Mouse (Mus musculus) common myeloid progenitor, adult 5-6 weeks (primary cell): ENCODE measurements around the gene Zfp385a. TPM values are rescaled to one million over a fixed set of nuclear protein-coding genes. Genes with fewer than 3 reads are reported as not detected.

Source experiments
- ATAC-seq: replicated peaks from 2 replicates; pipeline ENCODE4 v1.8.0; 2016; ENCODE audit warnings: low read depth, mild to moderate bottlenecking, moderate TSS enrichment, inconsistent platforms; ENCODE audit not compliant: poor library complexity, severe bottlenecking
- total RNA-seq: library from RNA; stranded (forward); fragments of 200-1000, 187-1606 nt; gene quantifications from 2 replicates; pipeline ENCODE4 v1.2.3, GENCODE M21; 2017

Gene Zfp385a
- total RNA-seq = 3.9 and 6.0 TPM in 2 replicates

GRCm38 (mm10) chr15:103339961-103340337, at the start of gene Zfp385a:
Gene Zfp385a (minus strand): TSS chr15:103340093.
- ATAC-seq = peak; percentile 43

- peak; percentile 97 for ATAC-seq
Observed at GRCm38 (mm10) chr15:103388556-103389145, 48.8 kb upstream of the Zfp385a start.

- no peak for ATAC-seq
Observed at GRCm38 (mm10) chr15:103383771-103384488, 44.0 kb upstream of the Zfp385a start.

GRCm38 (mm10) chr15:103382795-103383406, 43.0 kb upstream of the Zfp385a start:
- ATAC-seq = 0 out of 2 replicates have a peak, but pooled peaks have one; percentile 23

GRCm38 (mm10) chr15:103382075-103382474, 42.2 kb upstream of the Zfp385a start:
- no peak for ATAC-seq

GRCm38 (mm10) chr15:103378665-103379356, 38.9 kb upstream of the Zfp385a start:
- ATAC-seq = no peak

- ATAC-seq = 0 out of 2 replicates have a peak, but pooled peaks have one; percentile 29
Observed at GRCm38 (mm10) chr15:103377752-103378664, 38.1 kb upstream of the Zfp385a start.

- ATAC-seq = no peak
Observed at GRCm38 (mm10) chr15:103376837-103377269, 37.0 kb upstream of the Zfp385a start.

- no peak for ATAC-seq
Observed at GRCm38 (mm10) chr15:103375112-103375800, 35.4 kb upstream of the Zfp385a start.

- ATAC-seq = no peak
Observed at GRCm38 (mm10) chr15:103372461-103372860, 32.6 kb upstream of the Zfp385a start.

GRCm38 (mm10) chr15:103371741-103372140, 31.8 kb upstream of the Zfp385a start:
- no peak for ATAC-seq

GRCm38 (mm10) chr15:103371208-103371607, 31.3 kb upstream of the Zfp385a start:
- no peak for ATAC-seq

- ATAC-seq = peak; percentile 81
Observed at GRCm38 (mm10) chr15:103370462-103370861, 30.6 kb upstream of the Zfp385a start.

GRCm38 (mm10) chr15:103369123-103369522, 29.2 kb upstream of the Zfp385a start:
- ATAC-seq = no peak

- ATAC-seq = no peak
Observed at GRCm38 (mm10) chr15:103368179-103368940, 28.5 kb upstream of the Zfp385a start.

GRCm38 (mm10) chr15:103366376-103367149, 26.7 kb upstream of the Zfp385a start, which contains the start of gene Itga5:
Gene Itga5 (minus strand): TSS chr15:103366763.
- peak; percentile 10; the same call in 1 of the 2 replicates for ATAC-seq
